Mouse (Mus musculus) MEL (cell line): ENCODE data around the gene Hsdl1.

Source experiments
- CHD2 ChIP-seq: IDR thresholded peaks from 2 replicates; pipeline ENCODE4 v1.6.1; 2011; ENCODE audit warnings: low read length, improper control_type of control experiment
- CTCF ChIP-seq, 3 experiments: IDR thresholded peaks in 2 of 3; conservative IDR thresholded peaks in 1 of 3; 2 replicates each; pipeline ENCODE4 v1.5.1; 2011 to 2012; ENCODE audit warnings: low read length in 3 of 3, low read depth in 2 of 3, mild to moderate bottlenecking in 2 of 3, improper control_type of control experiment in 1 of 3, inconsistent platforms in 1 of 3, mixed read lengths in 1 of 3, moderate library complexity in 1 of 3; ENCODE audit not compliant: control insufficient read depth in 1 of 3, insufficient read depth in 1 of 3, poor library complexity in 1 of 3, severe bottlenecking in 1 of 3
- E2F4 ChIP-seq: IDR thresholded peaks from 2 replicates; pipeline ENCODE4 v1.6.1; 2011; ENCODE audit warnings: low read depth, low read length, improper control_type of control experiment, borderline replicate concordance
- JUND ChIP-seq: IDR thresholded peaks from 2 replicates; pipeline ENCODE4 v1.6.1; 2011; ENCODE audit warnings: low read depth, mild to moderate bottlenecking, improper control_type of control experiment, low read length
- KAT2A ChIP-seq: conservative IDR thresholded peaks from 2 replicates; pipeline ENCODE4 v1.6.1; 2012; ENCODE audit warnings: low read depth, low read length, improper control_type of control experiment, inconsistent platforms
- MEF2A ChIP-seq: IDR thresholded peaks from 2 replicates; pipeline ENCODE4 v1.6.1; 2014; ENCODE audit warnings: low read depth, mild to moderate bottlenecking, inconsistent platforms, low read length, improper control_type of control experiment; ENCODE audit not compliant: poor library complexity, insufficient replicate concordance, severe bottlenecking; ENCODE audit errors: extremely low read depth
- MXI1 ChIP-seq: IDR thresholded peaks from 2 replicates; pipeline ENCODE4 v1.6.1; 2011; ENCODE audit warnings: mild to moderate bottlenecking, low read depth, low read length, improper control_type of control experiment
- NELFE ChIP-seq: IDR thresholded peaks from 2 replicates; pipeline ENCODE4 v1.6.1; 2011; ENCODE audit warnings: low read depth, low read length, improper control_type of control experiment
- POLR2A ChIP-seq, 2 experiments: IDR thresholded peaks; 2 replicates each; pipeline ENCODE4 v1.6.1; 2011 to 2012; ENCODE audit warnings: low read length in 2 of 2, mild to moderate bottlenecking in 2 of 2, control low read depth in 1 of 2, improper control_type of control experiment in 1 of 2, low read depth in 1 of 2, moderate library complexity in 1 of 2; ENCODE audit not compliant: control insufficient read depth in 1 of 2, insufficient read depth in 1 of 2, poor library complexity in 1 of 2
- POLR2AphosphoS5 ChIP-seq: IDR thresholded peaks from 2 replicates; pipeline ENCODE4 v1.6.1; 2012; ENCODE audit warnings: low read depth, borderline replicate concordance, mild to moderate bottlenecking, inconsistent platforms, low read length, moderate library complexity, mixed read lengths
- RAD21 ChIP-seq: IDR thresholded peaks from 2 replicates; pipeline ENCODE4 v1.6.1; 2011; ENCODE audit warnings: mild to moderate bottlenecking, low read depth, low read length, improper control_type of control experiment
- RCOR1 ChIP-seq: IDR thresholded peaks from 2 replicates; pipeline ENCODE4 v1.6.1; 2012; ENCODE audit warnings: low read depth, mild to moderate bottlenecking, inconsistent platforms, low read length, improper control_type of control experiment
- TAL1 ChIP-seq: IDR thresholded peaks from 2 replicates; pipeline ENCODE4 v1.6.1; 2012; ENCODE audit warnings: mild to moderate bottlenecking, inconsistent platforms, low read length, moderate library complexity, mixed read lengths
- TBP ChIP-seq: IDR thresholded peaks from 2 replicates; pipeline ENCODE4 v1.8.0; 2011; ENCODE audit warnings: low read depth, low read length, improper control_type of control experiment

- TF ChIP-seq TAL1 (no peak), CTCF (IDR thresholded peaks at IDR 0.05 in 2 of 3, conservative IDR thresholded peaks at IDR 0.05 in 1 of 3; ENCODE audit: control insufficient read depth in 1 of 3, insufficient read depth in 1 of 3, low read depth in 2 of 3, low read length in 3 of 3, poor library complexity in 1 of 3, severe bottlenecking in 1 of 3) (no peak), RAD21 (no peak), KAT2A (no peak), CHD2 (no peak), POLR2A (IDR thresholded peaks at IDR 0.05; ENCODE audit: control insufficient read depth in 1 of 2, insufficient read depth in 1 of 2, low read depth in 1 of 2, low read length in 2 of 2, poor library complexity in 1 of 2) (no peak), POLR2AphosphoS5 (no peak), NELFE (no peak), E2F4 (no peak), JUND (no peak), TBP (no peak), MXI1 (no peak), RCOR1 (no peak), MEF2A (no peak)
Measured at GRCm38 (mm10) chr8:119531973-119532372, 43.0 kb downstream of the Hsdl1 start.
